Mouse (Mus musculus) forebrain, embryonic 12.5 days (tissue): Measurements from ENCODE around the gene Rfc2. TPM values are rescaled to one million over a fixed set of nuclear protein-coding genes. Genes with fewer than 3 reads are reported as not detected.

ENCODE experiments used
- ATAC-seq: fragments of 200-750 bp; cut with Nextera tagmentation; 2 replicates; pipeline ENCODE4 v1.8.0; 2017; ENCODE audit warnings: moderate TSS enrichment; ENCODE audit not compliant: low FRiP score
- H3K27ac ChIP-seq: fragments of 300-500 bp; sonication (generic); 2 replicates; pipeline ENCODE4 v1.5.1; 2016; ENCODE audit warnings: mild to moderate bottlenecking
- H3K27me3 ChIP-seq: fragments of 300-500 bp; sonication (generic); 2 replicates; pipeline ENCODE4 v1.6.1; 2016; ENCODE audit warnings: mild to moderate bottlenecking
- H3K36me3 ChIP-seq: fragments of 300-500 bp; sonication (generic); replicated peaks from 2 replicates; pipeline ENCODE4 v1.6.1; 2016; ENCODE audit warnings: mild to moderate bottlenecking
- H3K4me1 ChIP-seq: fragments of 300-500 bp; sonication (generic); 2 replicates; pipeline ENCODE4 v1.6.1; 2016
- H3K4me2 ChIP-seq: fragments of 300-500 bp; sonication (generic); 2 replicates; pipeline ENCODE4 v1.6.1; 2016; ENCODE audit warnings: mild to moderate bottlenecking, moderate library complexity
- H3K4me3 ChIP-seq: fragments of 300-500 bp; sonication (generic); replicated peaks from 2 replicates; pipeline ENCODE4 v1.5.1; 2016; ENCODE audit warnings: mild to moderate bottlenecking
- H3K9ac ChIP-seq: fragments of 300-500 bp; sonication (generic); 2 replicates; pipeline ENCODE4 v1.6.1; 2016; ENCODE audit warnings: mild to moderate bottlenecking
- H3K9me3 ChIP-seq: fragments of 300-500 bp; sonication (generic); 2 replicates; pipeline ENCODE4 v1.6.1; 2016
- WGBS: fragments of 180-500 bp; shearing (Covaris S2); methylation state at CpG from one replicate; pipeline ENCODE4 v1.1.7; 2016; 5-methylcytosine and 5-hydroxymethylcytosine counted together
- polyA plus RNA-seq: library from polyadenylated mRNA; unstranded; fragments of >200 nt; fragmentation: Nextera tagmentation; extraction: Ambion mirVana; gene quantifications from 2 replicates; pipeline ENCODE4 v1.2.1, GENCODE M21; 2016

Rfc2 gene
- polyA plus RNA-seq, 1 experiment from 2014 or later, result 325 TPM

DNA sequence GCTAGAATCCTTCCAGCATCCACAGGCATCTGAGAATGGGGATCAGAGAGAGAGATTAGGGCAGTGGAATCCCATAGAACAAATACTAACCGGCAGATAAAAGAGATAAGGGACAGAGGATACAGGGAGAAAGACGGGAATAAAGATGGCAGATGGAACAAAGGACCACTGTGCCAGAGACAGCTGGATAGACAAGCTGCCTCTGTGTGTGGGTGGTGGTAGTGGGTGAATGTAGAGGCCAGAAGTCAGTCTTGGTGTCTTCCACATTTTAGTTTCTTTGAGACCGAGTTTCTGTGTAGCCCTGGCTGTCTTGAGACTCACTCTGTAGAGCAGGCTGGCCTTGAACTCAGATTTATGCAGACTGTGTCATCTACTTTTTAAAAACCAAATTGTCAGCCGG, 34.6 kb downstream of the Rfc2 start:
- H3K4me1 ChIP-seq, result no peaks in the 10 kb centered on the region
- H3K9ac ChIP-seq, result no peak overlapping the region
- H3K36me3 ChIP-seq, result peaks cover 59% of the 10 kb centered on the region
- ATAC-seq, result no peak
- H3K4me3 ChIP-seq, result no peak overlapping the region
- WGBS, result 83% methylated on average over 4 of the region's 4 CpGs
- 0 out of 2 replicates have a peak overlapping the region, but pooled peaks have one; percentile 14 for H3K27ac ChIP-seq
- no peaks in the 10 kb centered on the region for H3K9me3 ChIP-seq
- H3K4me2 ChIP-seq, result no peak overlapping the region
- no peaks in the 10 kb centered on the region for H3K27me3 ChIP-seq

DNA sequence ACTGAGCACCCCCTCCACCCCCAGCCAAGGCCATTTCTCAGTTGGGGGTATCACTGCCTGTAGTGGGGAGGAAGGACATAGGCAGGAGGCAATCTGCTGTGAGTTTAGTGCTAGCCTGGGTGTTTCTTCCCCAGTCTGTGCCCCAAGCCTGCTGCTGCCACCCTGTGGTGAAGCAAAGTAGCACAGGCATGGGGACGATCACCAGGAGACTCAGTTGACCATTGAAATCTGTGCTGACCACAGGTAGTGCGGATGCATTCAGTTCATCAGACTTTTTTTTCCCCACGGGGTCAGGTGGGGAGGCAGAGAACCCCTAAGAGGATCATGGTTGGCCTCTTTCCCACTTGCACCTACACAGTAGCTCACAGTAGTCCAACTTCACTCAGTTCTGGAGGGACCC, 35.9 kb downstream of the Rfc2 start:
- Histone ChIP-seq H3K27ac (no peak overlapping the region), H3K36me3 (peaks cover 72% of the 10 kb centered on the region), H3K9me3 (no peaks in the 10 kb centered on the region), H3K9ac (no peak overlapping the region), H3K27me3 (no peaks in the 10 kb centered on the region), H3K4me2 (no peak overlapping the region), H3K4me1 (no peaks in the 10 kb centered on the region), H3K4me3 (no peak overlapping the region)
- no peak for ATAC-seq
- 65% methylated on average over 3 of the region's 3 CpGs for WGBS

DNA sequence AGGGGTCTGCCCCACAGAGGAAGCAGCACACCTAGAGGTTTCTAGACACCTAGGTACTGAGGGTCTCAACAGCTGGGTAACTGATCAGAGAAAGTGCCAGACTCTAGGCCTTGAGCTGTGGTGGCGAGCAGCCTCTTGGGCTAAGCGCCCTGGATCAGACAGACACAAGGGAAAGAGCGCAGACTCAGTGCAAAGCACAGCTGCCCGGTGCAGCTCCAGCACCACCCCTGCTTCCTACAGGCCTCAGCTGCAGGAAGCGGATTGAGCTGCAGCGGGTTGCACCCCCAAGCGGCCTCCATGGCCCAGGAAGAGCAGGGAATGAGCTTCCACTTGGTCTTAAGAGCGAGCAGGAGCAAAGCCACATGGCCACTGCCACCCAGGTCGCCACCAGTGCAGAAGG, 39.3 kb downstream of the Rfc2 start:
- Histone ChIP-seq H3K4me3 (no peak overlapping the region), H3K27me3 (no peaks in the 10 kb centered on the region), H3K27ac (no peak overlapping the region), H3K4me1 (no peaks in the 10 kb centered on the region), H3K9ac (no peak overlapping the region), H3K4me2 (no peak overlapping the region), H3K9me3 (no peaks in the 10 kb centered on the region), H3K36me3 (peaks cover 92% of the 10 kb centered on the region)
- 96% methylated on average over 9 of the region's 9 CpGs for WGBS
- ATAC-seq, result no peak

DNA sequence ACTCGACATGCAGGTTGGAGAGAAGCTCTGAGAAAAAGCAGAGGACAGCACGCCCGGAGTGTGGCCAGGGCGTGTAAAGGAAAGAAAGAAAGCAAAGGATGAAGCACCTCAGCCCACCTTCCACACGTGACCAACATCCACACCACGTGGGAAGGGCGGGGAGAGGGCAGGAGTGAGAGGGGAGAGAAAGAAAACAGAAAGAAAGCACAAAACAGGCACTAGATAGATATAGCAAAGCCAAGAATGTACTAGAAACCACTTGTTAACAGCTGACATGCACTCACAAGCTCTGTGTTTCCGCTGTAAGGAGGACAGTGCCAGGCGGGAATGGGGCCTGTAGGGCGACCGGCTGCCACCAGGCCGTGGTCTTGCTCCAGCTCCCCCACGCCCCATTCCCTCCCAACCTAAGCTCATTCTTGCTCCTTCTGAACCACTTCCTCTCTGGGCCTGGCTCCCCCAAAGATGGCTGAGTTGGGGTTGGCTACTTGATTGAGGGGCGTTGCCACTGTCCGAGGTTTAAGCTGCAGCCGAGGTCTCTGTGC, 40.0 kb downstream of the Rfc2 start:
- Histone ChIP-seq H3K27me3 (no peaks in the 10 kb centered on the region), H3K36me3 (peaks cover 94% of the 10 kb centered on the region), H3K4me1 (no peaks in the 10 kb centered on the region), H3K9ac (no peak overlapping the region), H3K4me2 (no peak overlapping the region), H3K9me3 (no peaks in the 10 kb centered on the region), H3K27ac (no peak overlapping the region), H3K4me3 (no peak overlapping the region)
- 94% methylated on average over 16 of the region's 16 CpGs for WGBS
- no peak for ATAC-seq

DNA sequence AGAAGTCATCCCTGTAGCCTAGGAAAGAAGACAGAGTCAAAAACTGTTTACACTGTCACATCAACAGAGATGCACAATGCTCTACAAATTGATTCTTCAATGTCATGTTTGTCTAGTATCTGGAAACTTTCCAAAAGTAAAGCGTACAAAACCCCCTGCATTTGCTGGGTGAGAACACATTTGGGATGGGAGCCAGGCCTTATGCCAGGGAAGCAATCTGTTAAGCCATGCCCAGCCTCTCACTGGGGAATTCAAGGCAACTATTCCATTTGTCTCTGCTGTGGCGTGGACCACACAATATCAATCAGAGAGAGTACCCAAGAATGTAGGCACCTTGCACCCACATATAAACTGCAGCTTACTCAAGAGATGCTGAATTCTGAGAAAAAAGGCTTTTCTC, 40.9 kb downstream of the Rfc2 start:
- Histone ChIP-seq H3K36me3 (peaks cover 99% of the 10 kb centered on the region), H3K9me3 (no peaks in the 10 kb centered on the region), H3K27ac (no peak overlapping the region), H3K4me1 (no peaks in the 10 kb centered on the region), H3K27me3 (no peaks in the 10 kb centered on the region), H3K4me2 (no peak overlapping the region), H3K4me3 (no peak overlapping the region), H3K9ac (no peak overlapping the region)
- WGBS, result 80% methylated on average over 2 of the region's 2 CpGs
- ATAC-seq, result no peak

DNA sequence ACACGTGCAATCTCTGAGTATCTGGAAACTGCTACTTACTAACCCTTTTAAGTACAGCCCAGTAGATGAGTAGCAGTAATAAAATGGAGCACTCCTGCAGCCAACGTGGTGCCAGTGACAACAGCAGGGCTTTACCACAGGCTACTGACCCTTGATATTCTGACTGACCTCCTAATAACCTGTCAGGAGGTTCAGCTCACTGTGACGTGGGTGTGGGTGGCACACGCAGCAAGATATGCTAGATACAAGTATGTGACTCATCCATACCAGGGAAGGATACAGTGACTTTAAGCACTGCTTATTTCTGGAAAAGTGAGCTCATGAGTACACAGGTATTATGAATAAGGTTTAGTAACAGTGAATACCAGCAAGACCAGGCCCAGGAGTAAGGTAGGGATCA, 48.3 kb downstream of the Rfc2 start:
- Histone ChIP-seq H3K36me3 (peaks cover 78% of the 10 kb centered on the region), H3K9ac (no peak overlapping the region), H3K4me3 (no peak overlapping the region), H3K4me1 (peaks cover 9% of the 10 kb centered on the region; the same call in 1 of the 2 replicates), H3K9me3 (no peaks in the 10 kb centered on the region), H3K4me2 (no peak overlapping the region), H3K27ac (no peak overlapping the region), H3K27me3 (no peaks in the 10 kb centered on the region)
- ATAC-seq, result no peak
- WGBS, result 92% methylated on average over 4 of the region's 4 CpGs

DNA sequence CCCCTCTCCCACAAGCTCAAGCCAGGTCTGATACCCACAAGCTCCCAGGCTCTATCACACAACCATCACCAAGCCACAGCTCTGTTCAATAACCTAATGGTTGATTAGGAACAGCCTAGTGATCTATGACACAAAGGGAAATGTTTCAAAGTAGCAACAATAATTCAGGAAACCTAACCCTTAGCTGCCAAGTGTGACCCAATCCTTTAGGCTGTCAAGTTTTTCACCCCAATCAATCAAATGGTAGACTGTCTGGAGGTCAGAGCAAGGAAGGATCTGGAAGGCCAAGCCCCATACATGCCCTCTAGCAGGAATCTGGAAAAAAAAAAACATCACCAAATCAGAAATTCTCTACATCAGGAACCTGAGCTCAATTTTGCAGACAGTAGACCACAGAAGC, 49.7 kb downstream of the Rfc2 start:
- Histone ChIP-seq H3K27me3 (no peaks in the 10 kb centered on the region), H3K36me3 (peaks cover 76% of the 10 kb centered on the region), H3K4me3 (no peak overlapping the region), H3K4me1 (peaks cover 9% of the 10 kb centered on the region; the same call in 1 of the 2 replicates), H3K9ac (no peak overlapping the region), H3K27ac (no peak overlapping the region), H3K9me3 (no peaks in the 10 kb centered on the region), H3K4me2 (no peak overlapping the region)
- no peak for ATAC-seq

DNA sequence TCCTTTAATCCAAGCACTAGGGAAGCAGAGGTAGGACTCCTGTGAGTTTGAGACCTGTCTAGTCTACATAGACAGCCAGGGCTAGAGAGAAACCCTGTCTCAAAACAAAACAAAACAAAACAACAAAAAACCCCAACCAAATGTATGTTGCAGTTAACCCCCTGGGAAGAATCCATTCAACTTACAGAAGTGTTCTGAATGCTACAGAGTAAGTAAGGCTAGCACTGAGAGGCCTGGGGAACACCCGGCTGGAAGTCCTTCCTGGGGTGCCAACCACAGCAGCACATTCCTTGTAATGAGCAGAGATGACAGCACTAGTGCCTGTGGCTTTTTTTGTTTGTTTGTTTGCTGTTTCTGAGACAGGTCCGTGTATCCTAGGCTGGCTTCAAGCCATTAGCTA, 51.7 kb downstream of the Rfc2 start:
- H3K27me3 ChIP-seq, result no peaks in the 10 kb centered on the region
- no peak overlapping the region for H3K4me2 ChIP-seq
- no peak overlapping the region for H3K27ac ChIP-seq
- no peaks in the 10 kb centered on the region for H3K9me3 ChIP-seq
- 67% methylated on average over 2 of the region's 2 CpGs for WGBS
- no peak for ATAC-seq
- peaks cover 15% of the 10 kb centered on the region for H3K4me1 ChIP-seq
- peaks cover 67% of the 10 kb centered on the region for H3K36me3 ChIP-seq
- no peak overlapping the region for H3K4me3 ChIP-seq
- H3K9ac ChIP-seq, result no peak overlapping the region

DNA sequence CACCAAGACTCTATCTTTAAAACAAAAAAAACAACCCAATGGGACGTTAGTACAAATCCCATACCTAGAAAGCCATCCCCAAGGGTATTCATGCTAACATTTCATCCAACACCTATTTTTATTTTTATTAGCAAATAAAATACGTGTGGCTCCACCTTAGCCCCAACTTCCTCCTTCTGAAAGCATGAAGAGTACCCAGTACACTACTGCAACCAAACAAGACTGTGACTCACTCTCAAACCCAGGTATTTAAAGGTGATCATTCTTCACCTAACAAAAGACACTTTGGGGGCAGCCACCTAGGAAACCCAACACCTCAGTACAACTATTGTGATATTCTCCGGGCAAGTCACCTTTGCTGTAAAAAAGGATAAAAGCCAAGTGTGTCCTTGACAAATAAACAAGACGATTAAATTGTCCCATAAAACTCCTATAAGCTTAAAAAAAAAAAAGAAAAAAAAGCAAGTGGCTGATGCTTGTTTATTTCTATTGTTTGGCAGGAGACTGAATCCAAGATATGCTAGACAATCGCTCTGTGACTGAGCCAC, 56.7 kb downstream of the Rfc2 start:
- Histone ChIP-seq H3K4me3 (peak overlapping the region; percentile 99), H3K9me3 (no peaks in the 10 kb centered on the region), H3K4me1 (peaks cover 21% of the 10 kb centered on the region), H3K4me2 (peak overlapping the region; percentile 80), H3K27ac (no peak overlapping the region), H3K9ac (peak overlapping the region; percentile 100), H3K36me3 (peaks cover 36% of the 10 kb centered on the region), H3K27me3 (no peaks in the 10 kb centered on the region)
- WGBS, result 36% methylated on average over 5 of the region's 5 CpGs
- ATAC-seq, result no peak

DNA sequence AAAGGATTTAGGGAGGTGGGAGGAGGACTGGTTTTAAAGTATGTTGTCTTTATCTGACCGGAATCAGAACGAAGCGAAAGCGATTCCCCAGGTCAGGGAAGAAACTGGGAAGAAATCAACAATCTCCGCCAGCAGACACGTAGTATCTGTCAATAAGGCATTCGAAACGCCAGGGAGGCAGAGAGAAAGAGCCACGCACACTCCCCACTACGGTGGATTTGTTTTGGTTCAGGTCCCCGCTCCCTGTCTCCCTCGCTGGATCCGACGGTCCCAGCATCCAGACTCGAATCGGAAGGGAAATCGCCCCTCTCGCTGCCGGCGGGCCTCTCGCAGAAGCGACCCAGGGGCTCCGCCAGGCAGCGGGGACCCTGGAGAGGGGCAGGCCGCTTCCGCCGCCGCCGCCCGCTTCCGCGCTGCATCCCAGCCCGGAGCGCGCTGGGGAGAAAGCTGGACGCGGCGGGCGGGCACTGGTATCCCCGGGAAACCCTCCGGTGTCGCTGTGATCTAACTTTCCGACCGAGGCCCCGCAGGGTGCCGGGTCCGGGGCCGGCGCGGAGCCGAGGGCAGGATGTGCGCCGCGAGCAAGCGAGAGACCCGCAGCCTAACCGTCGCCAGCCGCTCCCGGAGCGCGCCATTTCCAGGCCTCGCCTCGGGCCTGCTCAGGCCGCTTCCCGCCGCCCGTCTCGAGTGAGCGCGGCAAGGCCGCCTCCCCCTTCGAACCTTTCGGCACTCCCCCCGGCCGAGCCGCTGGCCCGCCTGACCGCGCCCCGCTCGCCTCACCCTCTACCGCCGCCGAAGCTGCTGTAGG, 57.5 kb downstream of the Rfc2 start:
- Histone ChIP-seq H3K36me3 (peaks cover 29% of the 10 kb centered on the region), H3K9ac (peak overlapping the region; percentile 100), H3K27me3 (no peaks in the 10 kb centered on the region), H3K4me2 (peak overlapping the region; percentile 80), H3K9me3 (no peaks in the 10 kb centered on the region), H3K4me3 (peak overlapping the region; percentile 99), H3K4me1 (peaks cover 14% of the 10 kb centered on the region), H3K27ac (peak overlapping the region; percentile 95)
- ATAC-seq, result peak; percentile 72
- under 1% methylated on average over 75 of the region's 85 CpGs for WGBS

DNA sequence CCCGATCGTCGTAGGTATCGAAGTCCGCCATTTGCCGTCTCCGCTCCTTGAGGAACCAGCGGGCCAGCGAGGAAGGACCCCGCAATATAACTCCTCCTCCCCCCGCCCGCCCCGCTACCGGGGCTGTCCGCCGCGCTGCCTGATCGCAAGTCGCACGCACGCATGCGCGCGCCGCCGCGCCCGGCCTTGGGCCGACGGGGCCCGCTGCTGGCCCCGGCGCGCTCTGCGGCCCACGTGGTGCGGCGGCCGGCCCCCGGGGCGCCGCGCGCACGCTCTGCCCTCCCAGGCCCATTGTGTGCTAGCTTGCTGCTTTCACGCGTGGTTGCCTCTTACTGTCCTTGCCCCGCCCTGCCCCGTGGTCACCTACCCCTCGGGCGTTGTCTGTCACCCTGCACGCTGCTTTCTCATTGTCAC, 58.1 kb downstream of the Rfc2 start, which contains the start of gene Eif4h:
Eif4h (minus strand) TSS at position 222 of the 414 bp plus-strand sequence.
- peak; percentile 94 for ATAC-seq
- peak within 1 kb of the TSS; percentile 80 for H3K4me2 ChIP-seq
- H3K27me3 ChIP-seq, result no peaks in the 10 kb centered on the region

DNA sequence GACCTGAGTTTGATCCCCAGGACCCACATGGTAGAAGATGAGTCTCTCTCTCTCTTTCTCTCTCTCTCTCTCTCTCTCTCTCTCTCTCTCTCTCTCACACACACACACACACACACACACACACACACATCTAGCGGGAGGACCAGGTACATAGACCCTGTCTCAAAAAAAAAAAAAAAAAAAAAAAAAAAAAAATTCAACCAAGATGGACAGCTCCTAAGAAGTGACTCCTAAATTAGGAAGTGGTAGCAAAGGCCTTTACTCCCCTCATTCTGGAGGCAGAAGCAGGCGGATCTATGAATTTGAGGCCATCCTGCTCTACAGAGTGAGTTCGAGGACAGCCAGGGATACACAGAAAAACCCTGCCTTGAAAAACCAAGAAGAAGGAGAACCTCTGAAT, 59.2 kb downstream of the Rfc2 start:
- 98% methylated on average over 3 of the region's 3 CpGs for WGBS
- ATAC-seq, result no peak
- peaks cover 15% of the 10 kb centered on the region for H3K36me3 ChIP-seq
- no peak overlapping the region for H3K4me2 ChIP-seq
- H3K9me3 ChIP-seq, result no peaks in the 10 kb centered on the region
- no peaks in the 10 kb centered on the region for H3K27me3 ChIP-seq
- H3K4me3 ChIP-seq, result no peak overlapping the region
- H3K9ac ChIP-seq, result no peak overlapping the region
- no peak overlapping the region for H3K27ac ChIP-seq
- H3K4me1 ChIP-seq, result peaks cover 14% of the 10 kb centered on the region

More for the DNA sequence above, 58.1 kb downstream of the Rfc2 start, which contains the start of gene Eif4h:
- Histone ChIP-seq H3K4me3 (peak within 1 kb of the TSS; percentile 99), H3K36me3 (peaks cover 24% of the 10 kb centered on the region), H3K27ac (peak within 1 kb of the TSS; percentile 95), H3K9ac (peak within 1 kb of the TSS; percentile 100), H3K9me3 (no peaks in the 10 kb centered on the region), H3K4me1 (peaks cover 14% of the 10 kb centered on the region)
- under 1% methylated on average over 37 of the region's 52 CpGs for WGBS
